Mouse (Mus musculus): ENCODE results near the gene Rpn2.
A peak's percentile ranks its signal among the peaks of the same experiment; 100 is the strongest.

The Rpn2 gene

DNA sequence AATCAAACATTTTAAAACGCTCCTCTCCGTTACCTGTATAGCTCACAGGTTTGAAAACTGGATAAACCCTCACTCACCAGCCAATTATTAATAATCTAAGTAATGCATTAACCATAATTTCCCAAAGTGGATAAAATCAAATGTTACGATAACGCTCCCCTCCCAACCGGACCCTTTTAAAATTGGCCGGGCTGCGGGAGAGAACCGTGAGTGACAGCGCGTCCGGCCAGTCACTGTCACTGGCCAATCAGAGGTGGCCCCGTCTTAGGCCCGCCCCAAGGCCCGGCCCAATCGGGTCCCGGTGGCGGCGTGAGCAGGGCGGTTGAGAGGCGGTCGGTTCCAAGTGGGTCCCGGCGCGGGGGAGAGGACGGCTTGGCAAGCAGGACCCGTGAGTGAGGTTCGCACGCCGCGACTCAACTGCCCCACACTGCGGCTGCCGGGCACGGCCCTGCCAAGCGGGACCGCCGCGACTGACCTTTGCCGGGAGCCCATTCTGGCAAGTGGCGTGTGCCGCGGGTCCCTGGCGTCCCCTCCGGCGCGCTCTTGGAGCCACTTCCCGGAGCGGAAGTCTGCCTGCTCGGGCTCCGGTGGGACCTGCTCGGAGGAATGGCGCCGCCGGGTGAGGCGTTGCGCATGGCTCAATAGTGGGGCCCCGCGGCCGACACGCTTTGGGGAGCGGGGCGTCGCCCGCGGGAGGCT, at the start of gene Rpn2:
TSS of gene Rpn2 (plus strand) at position 301 of the 699 bp plus-strand sequence.
- peak; percentile 42; the same call in 1 of the 2 replicates for TF ChIP-seq GATA4 (IDR thresholded peaks at IDR 0.05; ENCODE audit: insufficient replicate concordance, low read length)

DNA sequence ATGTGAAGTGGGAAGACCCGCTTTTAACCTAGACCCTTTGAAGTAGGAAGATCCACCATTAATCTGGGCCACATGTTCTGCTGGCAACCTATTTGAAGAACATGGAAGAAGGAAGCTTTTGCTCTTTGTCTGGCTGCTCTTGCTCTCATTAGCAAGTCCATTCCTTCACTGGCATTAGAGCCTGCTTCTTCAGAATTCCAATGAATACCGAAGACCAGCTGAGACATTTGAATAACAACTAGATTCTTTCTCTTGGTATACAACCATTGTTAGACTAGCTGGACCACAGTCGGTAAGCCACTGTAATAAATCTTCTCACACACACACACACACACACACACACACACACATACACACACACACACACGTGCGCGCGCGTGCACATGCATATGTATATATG, 42.9 kb upstream of the Rpn2 start:
- TF ChIP-seq GATA4 (IDR thresholded peaks at IDR 0.05; ENCODE audit: insufficient replicate concordance, low read length): no peak

DNA sequence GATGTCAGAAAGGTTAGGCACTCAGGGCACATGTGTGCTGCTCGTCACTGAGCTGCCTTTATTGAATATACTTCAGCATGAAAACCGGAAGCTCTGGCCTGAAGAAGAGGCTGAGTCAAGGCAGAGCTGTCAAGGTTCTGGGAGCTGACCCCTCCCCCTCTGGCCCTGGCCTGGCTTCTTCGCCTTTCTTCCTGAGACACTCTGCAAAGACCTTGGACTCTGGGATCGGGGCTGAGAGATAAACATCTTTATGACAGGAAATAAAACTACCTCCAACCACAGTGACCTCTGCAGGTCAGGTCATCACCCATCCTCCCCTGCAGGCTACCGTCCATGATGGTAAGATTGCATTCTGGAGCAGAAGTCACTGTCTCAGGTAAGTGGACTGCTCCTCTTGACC, 33.8 kb upstream of the Rpn2 start:
- TF ChIP-seq GATA4 (IDR thresholded peaks at IDR 0.05; ENCODE audit: insufficient replicate concordance, low read length): no peak

DNA sequence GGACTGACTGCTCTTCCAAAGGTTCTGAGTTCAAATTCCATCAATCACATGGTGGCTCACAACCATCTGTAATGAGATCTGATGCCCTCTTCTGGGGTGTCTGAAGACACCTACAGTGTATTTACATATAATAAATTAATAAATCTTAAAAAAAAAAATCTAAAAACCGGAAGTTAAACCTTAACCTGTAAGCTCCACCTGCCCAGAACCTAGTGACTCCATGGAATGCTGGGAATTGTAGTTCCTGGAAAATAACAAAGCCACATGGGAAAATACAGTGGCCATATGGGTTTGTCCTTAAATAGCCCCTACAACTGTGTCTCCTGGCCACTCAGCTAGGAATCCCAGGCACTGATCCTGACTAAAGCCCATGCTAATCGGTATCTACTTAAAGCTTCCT, 33.2 kb upstream of the Rpn2 start:
- TF ChIP-seq GATA4 (IDR thresholded peaks at IDR 0.05; ENCODE audit: insufficient replicate concordance, low read length): no peak

DNA sequence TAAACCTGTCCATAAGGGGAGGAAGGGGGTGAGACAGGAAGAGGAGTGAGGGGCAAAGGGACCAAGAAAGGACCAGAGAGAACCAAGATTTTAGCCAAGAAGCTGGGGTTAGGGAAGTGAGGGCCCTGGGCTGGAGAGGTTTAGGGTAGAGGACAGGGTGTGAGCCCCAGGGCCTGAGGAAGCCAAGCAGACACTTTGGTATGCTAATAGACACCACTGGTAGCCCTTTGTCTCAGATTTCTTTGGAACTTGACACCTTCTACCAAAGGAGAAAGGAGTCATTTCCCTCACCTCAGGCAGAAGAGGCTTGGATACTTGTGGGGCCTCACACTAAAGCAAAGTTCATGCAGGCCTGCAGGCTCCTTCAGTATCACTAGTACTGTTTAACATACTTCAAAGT, 30.7 kb upstream of the Rpn2 start:
- TF ChIP-seq GATA4 (IDR thresholded peaks at IDR 0.05; ENCODE audit: insufficient replicate concordance, low read length): no peak

DNA sequence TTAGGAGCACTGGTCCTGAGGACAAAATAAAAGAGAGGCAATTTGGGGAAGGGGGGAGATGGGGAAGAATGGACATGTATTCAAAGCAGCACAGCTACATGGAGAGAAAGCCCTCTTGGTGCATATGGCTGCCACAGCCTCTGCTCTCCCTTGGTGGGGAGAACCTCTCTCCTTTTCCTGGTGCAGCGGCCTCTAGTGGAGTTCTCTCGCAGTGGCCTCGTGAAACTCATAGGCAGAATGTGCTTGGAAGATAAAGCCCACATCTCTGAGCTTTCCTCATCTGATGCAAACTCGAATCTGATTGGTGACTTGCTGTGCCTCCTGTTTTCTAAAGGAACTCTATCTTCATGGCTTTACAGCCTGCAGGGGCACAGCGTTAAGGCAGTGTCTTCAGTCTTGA, 19.1 kb upstream of the Rpn2 start:
- no peak for TF ChIP-seq GATA4 (IDR thresholded peaks at IDR 0.05; ENCODE audit: insufficient replicate concordance, low read length)

DNA sequence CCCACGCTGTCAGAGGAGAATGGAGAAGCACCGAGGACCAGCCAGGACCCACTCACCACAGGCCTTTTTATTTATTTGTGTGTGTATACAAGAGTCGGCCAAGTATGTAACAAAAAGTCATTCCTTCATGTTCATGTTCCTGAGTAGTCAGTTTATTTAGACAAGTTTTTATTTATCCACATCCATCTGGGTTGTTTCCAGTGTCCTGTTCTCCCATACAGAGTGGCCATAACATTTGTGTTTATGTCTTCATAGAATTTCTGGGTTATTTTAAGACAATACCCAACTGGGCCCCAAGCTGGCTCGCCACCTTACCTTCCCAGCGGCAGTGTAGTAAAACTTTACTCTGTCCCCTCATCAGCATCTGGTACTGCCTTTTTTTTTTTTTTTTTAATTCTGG, 16.9 kb upstream of the Rpn2 start:
- no peak for TF ChIP-seq GATA4 (IDR thresholded peaks at IDR 0.05; ENCODE audit: insufficient replicate concordance, low read length)

DNA sequence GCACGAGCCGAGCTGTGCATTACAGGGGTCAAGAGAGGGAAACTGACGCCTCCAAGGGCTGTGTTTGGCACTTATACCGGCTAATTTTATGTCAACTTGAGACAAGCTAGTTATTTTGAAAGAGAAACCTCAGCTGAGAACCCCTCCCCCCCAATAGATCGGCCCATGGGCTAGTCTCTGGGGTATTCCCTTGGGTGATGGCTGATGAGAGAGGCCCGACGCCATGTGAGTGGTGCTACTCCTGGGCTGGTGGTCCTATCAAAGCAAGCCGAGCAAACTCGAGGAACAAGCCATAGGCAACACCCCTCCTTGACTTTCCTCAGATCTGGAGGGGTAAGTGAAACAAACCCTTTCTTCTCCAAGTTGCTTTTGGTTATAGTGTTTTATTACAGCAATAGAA, 16.3 kb upstream of the Rpn2 start:
- TF ChIP-seq GATA4 (IDR thresholded peaks at IDR 0.05; ENCODE audit: insufficient replicate concordance, low read length): no peak

DNA sequence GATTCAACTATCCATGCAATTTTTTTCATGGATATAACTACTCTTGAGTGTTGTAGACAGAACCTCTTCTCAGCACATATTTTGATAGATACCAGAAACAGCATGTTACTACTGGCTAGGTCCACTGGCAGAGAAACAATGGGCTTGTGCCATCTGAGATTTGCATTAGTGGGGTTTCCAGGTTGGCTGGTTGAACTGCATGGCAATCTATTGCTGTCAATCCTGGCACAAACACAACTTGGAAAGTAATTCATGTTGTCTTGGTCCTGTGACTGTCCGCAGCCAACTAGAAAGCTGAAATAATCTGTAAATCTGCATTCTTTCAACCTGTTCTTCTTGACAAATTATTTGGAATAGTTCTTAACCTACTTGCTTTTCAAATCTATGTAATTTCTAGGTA, 15.7 kb upstream of the Rpn2 start:
- no peak for TF ChIP-seq GATA4 (IDR thresholded peaks at IDR 0.05; ENCODE audit: insufficient replicate concordance, low read length)

DNA sequence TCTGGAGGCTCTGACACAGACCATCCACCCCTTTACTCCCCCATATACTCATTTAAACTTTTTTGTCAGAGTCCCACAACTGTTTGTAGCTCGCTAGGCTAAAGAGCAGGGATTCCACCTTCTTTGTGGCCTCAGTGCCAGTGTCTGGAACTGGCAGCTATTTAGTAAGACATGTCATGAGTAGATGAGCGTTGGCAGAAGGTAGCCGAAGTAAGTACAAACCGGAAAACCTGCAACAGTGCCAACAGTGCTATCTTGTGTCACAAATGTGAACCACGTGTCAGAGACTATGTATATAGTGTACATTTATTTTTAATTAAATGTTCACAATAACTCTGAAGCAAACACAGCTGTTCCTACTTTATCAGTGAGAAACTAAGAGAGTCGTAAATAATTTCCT, 15.0 kb upstream of the Rpn2 start:
- TF ChIP-seq GATA4 (IDR thresholded peaks at IDR 0.05; ENCODE audit: insufficient replicate concordance, low read length): no peak

DNA sequence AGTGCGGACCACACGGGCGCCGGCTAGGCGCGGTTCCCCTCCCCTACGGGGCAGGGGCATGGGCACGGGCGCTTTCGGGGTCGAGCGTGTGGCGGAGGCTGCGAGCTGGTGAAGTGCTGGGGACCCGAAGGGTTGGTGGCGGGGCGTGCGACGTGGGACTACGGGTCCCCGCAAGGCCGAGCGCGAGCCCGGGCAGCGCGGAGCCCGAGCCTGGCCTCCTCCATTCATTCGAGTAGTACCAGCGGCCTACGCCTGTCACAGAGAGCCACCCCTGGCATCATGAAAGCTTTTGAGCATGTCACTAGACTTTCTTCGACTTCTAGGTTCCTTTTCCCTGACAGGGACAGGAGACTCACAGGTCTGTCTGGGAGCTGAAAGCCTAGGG, 591 bp downstream of the Rpn2 start, which contains the start of gene Mroh8:
TSS of gene Mroh8 (minus strand) at position 134 of the 385 bp plus-strand sequence.
- no peak for TF ChIP-seq GATA4 (IDR thresholded peaks at IDR 0.05; ENCODE audit: insufficient replicate concordance, low read length)

DNA sequence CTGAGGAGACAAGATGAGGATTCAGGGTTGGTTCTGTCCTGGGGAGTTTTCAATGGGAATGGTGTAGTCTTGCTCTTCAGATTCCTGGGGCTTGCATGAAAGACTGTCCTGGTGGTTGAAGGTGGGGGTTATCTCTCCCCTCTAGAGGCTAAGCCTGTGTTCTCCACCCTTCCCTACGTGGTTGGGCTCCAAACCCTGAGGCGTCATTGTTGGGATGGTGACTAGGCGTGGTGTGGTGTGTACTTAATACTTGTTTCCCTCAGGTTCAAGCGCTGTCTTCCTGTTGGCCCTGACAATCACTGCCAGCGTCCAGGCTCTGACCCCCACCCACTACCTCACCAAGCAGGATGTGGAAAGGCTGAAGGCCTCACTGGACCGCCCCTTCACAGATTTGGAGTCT, 4.5 kb downstream of the Rpn2 start:
- TF ChIP-seq GATA4 (IDR thresholded peaks at IDR 0.05; ENCODE audit: insufficient replicate concordance, low read length): no peak

DNA sequence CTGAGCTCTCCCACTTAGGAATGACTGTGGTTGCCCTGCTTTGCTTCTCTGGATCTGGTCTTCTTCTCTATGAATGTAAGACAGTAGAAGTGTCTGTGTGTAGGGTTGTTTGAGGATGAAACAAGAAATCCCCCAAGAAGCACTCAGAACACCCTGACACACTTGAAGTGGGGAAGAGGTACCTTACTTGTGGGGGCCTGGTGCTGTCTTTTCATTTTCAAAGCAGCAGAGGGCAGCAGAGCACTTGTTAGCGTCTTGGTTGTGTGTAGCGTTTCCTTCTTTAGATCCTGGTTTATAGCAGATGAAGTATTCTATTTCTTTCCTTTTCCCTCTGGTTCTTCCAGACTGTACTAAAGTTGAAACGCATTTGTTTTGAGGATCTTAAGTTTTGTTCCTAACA, 8.7 kb downstream of the Rpn2 start:
- TF ChIP-seq GATA4 (IDR thresholded peaks at IDR 0.05; ENCODE audit: insufficient replicate concordance, low read length): no peak

DNA sequence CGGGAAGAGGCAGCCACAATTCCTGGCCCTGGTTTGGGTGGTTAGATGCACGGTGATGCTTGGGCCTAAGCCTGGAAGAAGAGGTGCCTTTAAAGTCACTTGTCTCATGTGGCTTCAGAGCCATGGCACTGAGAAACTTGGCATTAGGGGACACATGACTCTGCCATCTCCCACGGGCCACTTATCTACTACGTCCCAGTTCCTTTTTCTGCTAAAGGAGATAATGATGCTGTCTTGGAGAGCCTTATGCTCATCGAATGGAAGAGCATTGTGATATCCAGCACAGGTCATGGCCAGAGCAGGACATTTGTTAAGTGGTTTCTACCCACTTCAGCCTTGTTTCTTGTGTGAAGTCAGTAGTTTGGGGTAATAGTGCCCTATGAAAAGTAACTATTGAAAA, 10.2 kb downstream of the Rpn2 start:
- no peak for TF ChIP-seq GATA4 (IDR thresholded peaks at IDR 0.05; ENCODE audit: insufficient replicate concordance, low read length)

DNA sequence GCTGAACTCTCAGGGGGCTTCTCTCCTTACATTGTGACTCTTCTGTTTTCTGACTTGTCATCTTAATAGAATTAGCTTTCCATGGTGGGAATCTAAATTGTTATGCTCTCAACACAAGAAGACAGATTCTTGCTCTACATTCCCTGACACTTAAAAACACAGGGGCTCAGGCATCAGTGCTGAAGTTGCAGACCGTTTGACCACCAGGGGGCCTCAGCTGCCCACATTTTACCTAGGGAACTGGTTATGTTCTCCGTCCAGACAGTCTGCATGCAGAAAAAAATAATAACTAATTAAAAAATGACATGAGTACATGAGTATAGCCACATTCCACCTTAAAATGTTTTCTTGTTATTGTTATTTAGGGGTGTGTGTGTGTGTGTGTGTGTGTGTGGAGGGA, 13.3 kb downstream of the Rpn2 start:
- TF ChIP-seq GATA4 (IDR thresholded peaks at IDR 0.05; ENCODE audit: insufficient replicate concordance, low read length): no peak

DNA sequence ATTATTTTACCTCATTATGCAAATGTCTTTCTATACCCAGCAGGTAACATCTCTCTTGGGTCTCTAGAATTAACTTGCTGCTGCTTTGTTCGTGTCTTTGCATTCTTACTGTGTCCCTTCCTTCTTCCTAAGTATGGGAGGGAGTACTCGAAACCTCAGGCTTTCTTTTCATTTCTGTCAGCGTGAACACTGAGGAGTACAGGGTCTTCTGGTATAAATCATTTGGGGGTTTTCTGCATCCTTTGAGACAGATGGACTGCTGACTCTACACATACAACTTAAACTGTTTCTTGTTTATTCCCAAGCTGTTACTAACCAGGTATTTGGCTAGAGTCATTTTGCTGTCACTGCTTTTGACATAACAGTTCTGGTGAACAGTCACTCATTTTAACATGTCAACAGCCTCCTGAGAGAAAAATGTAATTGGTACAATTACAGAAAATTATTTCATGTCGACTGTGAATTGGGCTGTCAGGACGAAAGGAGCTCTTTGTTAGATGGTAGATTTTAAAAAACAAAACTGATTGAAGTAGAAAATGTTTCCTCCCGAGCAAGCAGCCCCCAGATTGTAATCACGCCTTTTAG, 17.4 kb downstream of the Rpn2 start:
- TF ChIP-seq GATA4 (IDR thresholded peaks at IDR 0.05; ENCODE audit: insufficient replicate concordance, low read length): no peak

DNA sequence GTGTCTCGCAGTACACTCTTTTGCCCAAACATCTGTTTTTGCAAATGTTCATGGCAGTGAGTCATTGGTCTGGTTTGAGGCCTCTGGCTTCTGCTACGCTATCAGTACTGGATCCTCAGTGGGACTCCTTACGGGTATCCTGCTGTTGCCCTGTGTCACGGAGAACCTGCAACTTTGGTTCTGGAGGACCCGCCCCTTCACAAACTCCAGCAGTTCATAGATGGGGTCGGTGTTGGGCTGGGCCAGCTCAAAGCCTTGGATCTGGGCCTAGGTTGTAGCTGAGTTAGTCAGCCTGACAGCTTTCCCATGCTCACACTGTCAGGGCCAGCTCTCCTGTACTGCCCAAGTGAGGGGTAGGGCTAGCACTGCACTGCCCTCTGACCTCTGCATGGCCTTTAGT, 21.2 kb downstream of the Rpn2 start:
- TF ChIP-seq GATA4 (IDR thresholded peaks at IDR 0.05; ENCODE audit: insufficient replicate concordance, low read length): no peak

All from liver, adult (tissue).